Mouse (Mus musculus) layer of hippocampus, adult 9-10 months (tissue): ENCODE measurements around the gene Pamr1.

Source experiments
- DNase-seq: peaks from one replicate; pipeline ENCODE4 v3.0.0; 2022; ENCODE audit warnings: low spot score

Pamr1 gene

DNA sequence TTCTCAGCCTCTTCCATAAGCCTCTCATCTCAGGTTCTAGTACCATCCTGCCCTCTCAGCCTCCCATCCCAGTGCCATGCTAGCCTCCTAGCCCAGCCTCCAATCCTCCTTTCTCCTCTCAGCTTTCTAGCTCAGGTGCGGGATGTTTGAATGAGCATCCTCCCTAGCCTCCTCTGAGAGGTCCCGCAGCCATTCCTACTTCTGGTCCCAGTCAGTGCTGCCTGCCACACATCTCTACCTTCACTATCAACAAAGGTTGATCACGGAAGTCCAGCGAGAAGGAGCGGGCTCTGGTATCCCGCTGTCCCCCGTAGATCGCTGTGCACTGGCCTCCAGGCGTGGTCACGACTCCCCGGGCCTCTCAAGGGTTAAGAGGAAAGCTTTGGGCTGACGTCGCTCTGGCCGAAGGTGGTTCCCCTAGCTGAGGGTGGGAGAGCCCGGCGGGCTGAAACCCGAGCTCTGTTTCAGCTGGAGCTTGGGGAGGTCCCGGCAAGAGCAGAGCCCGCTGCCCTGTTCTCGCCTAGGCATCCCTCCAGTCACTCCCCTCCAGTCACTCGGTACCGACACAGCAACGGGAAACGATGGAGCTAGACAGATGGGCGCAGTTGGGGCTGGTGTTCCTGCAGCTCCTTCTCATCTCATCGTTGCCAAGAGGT lies at the start of gene Pamr1:
Gene Pamr1 (plus strand): TSS at position 402 of the 656 bp plus-strand sequence.
- no peak for DNase-seq

DNA sequence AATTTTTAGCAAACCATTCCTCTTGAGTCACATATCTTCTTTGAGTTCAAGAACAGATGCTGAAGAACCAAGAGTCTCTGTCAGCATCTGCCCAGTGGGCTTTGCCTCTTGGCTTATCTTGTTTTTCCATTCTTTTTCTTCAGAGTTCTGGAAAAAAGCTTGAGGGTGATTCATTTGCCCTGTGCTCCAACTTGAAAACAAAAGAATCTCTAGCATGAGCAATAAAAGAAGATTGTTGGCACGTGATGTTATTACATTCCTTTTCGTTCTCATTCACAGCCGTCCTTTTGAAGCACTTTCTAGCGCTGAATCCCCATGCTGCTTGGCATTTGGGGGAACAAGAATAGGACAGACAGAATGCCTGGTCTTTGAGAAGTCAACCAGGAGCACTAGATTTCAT lies 42.2 kb upstream of the Pamr1 start:
- DNase-seq = no peak

DNA sequence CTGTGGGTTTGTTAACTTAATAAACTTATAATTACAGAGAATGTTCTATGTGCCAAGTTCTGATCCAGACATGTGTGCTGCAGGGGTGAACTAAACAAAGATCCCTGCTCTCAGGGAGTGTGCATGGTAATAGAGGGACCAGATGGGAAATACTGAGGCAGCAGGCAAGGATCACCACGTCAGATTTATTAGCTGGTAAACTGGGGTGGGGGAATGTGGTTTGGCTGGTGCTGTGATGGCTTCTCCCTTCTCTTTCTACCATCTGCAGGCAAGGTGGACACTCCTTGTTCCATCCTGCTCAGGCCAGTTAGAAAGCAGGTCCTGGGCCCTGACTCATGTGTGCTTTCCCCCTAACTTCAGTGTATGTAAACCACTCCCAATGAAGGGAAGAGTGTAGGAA lies 41.7 kb upstream of the Pamr1 start:
- no peak for DNase-seq

DNA sequence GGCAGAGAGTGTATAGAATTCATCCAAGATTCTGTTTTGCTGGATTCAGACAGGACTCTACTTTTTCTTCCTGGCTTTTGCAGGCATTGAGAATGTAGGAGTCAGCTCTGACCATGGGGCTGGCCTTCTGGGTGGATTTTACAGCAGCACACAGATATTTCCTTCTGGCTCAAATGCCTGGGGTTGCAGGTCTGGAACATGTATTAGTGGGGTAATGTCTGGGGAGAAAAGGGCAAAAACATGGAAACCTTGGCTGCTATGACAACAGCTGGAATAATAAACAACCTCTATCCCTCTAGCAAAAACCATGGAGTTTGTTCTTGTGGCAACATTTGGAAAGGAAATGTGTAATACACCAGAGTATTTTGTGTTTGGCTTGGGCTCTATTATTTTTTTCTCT lies 29.9 kb upstream of the Pamr1 start:
- DNase-seq = no peak

DNA sequence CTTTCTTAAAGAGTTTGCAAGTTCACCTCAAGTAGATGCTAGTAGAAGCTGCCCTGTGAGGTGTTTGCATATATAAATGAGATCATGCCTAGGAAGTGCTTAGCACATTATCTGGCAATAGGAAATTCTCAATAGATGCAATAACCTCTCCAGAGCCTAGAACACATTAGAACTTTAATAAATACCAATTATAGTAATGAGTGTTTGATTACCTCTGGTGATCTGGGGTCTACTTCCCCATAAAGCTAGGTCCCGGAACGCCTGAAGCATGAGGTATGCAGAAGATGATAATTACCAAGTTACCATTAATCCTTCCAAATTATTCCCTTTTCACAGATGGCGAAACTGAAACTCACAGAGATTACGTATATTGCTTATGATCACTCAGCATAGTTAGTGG lies 22.2 kb upstream of the Pamr1 start:
- no peak for DNase-seq

DNA sequence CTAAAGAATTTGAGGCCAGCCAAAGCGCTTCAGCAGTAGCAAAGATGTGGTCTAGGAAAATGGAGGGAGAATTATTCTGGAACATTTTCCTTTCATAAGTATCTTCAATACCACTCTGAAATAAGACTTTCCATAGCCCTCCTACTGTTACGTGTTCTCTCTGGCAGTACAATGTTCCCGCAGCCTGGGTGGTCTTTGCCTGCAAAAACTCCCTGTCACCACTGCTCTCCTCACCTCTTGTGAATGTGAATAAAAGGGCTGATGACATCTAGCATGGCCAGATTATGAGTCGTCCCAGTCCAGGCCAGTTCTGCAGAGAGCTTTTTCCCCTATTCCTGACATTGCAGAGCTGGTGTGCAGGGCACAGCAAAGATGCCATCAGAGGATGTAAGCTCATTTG lies 16.4 kb upstream of the Pamr1 start:
- no peak for DNase-seq

DNA sequence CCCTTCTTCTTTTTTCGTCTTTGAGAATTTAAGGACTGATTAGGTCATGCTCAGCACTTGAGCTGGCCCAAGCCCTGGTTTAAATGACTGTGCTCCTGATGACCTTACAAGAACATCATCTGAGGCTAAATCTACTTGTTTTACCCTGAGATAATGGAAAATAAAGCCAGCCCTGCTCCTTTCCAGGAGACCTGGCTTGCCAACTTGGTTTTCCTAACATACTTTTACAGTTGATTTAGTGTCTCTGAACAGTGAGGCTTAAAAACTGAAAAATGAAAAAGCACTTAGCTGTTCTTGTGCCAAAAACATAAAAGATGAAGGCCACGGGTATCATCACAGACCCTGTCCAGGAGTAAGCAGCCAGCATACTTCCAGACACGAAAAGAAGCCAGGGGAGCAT lies 13.0 kb upstream of the Pamr1 start:
- no peak for DNase-seq

DNA sequence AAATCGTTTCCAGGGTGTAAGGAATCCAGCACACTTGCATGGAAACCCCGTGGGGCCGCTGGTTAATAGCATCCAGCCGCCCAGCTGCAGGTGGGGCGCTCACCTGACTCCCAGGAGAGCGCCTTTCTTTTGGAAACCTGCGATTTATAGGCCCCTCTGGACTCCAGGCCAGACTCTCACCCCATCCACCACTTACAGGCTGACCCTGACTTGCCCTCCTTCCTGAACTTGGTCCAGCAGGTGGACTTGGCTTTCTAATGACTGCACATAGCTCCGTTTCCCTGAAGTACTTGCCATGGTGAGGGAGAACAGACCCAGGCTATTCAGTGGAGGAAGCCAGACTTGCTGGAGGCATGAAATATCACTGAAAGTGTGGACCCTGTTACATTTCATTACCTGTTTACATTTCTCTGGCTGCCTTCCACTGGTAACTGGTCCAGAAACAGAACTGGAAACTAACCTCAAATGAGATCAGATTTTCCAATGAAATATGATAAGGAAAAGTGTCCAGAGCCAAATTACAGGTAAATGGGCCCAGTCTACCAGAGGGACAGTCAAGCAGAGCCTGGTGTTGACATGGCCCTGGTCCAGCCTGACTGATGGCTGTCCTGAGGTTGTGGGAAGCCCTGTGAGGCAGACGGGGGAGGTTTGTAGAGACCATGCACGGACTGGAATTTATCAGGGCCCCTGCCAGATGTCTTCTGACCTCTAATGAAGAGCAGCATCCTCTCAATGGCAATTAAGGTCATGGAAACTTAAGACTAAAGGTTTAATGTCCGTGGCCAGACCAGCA lies 9.2 kb upstream of the Pamr1 start:
- DNase-seq = no peak

DNA sequence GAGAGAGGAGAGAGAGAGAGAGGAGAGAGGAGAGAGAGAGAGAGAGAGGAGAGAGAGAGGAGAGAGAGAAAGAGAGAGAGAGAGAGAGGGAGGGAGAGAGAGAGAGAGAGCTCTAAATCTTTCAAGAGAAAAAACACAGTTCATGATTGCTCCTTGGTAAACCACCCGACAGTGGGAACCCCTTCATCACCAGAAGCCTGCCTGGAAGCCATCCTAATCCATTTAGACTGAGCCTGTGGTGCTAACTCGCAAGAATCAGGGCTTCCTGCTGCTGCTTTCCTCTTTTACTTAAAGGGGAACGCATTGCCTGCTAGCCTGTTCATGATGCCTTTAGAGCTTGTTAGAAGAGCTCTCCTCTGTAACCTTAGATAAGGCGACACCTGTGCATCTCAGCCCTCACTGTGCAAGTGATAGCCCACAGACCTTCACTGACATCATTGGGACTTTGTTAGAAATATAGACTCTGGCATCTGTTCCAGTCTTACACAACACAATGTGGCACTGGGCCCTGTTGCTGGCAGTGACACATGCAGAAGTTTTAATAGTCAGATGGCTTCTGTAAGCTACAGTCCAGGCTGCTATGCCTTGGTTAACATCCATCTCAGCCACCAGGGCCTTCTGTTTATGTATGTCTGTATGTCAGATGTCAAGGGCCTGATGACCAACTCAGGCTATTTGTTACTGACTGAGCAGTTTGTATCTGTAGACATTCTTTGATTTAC lies 8.2 kb upstream of the Pamr1 start:
- no peak for DNase-seq

DNA sequence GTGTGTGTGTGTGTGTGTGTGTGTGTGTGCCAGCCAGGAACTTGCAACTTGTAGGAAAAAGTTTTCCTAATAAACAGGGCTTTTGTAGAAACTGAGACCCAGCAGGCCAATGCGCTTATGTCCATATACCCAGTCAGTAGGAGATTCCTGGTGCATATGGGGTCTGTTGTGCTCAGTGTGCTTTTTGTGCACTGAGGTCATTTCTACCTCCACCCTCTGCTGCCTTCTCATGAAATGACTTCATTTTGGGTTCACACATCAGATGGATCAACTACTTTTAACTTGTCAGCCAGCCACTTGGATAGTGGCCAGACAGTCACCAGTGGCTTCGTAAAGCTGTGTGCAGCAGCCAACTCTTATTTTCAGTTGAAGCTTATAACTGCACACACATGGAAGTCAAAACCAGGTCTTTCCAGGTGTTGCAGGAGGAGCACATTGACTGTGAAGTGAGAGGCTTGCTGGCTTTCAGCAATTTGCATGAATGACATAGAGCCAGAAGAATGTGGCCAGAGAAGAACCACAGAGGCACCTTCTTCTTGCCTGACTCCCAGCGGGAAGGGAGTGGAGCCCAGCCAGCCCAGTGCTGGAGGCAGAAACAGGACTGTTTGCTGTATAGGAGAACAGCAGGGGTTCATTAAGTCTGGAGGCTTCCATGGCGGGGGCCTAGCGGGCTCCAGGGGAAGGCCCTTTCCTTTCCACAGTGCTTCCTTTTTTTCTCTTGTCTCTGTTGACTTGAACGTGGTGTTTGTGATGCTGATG lies 5.7 kb upstream of the Pamr1 start:
- DNase-seq = no peak

DNA sequence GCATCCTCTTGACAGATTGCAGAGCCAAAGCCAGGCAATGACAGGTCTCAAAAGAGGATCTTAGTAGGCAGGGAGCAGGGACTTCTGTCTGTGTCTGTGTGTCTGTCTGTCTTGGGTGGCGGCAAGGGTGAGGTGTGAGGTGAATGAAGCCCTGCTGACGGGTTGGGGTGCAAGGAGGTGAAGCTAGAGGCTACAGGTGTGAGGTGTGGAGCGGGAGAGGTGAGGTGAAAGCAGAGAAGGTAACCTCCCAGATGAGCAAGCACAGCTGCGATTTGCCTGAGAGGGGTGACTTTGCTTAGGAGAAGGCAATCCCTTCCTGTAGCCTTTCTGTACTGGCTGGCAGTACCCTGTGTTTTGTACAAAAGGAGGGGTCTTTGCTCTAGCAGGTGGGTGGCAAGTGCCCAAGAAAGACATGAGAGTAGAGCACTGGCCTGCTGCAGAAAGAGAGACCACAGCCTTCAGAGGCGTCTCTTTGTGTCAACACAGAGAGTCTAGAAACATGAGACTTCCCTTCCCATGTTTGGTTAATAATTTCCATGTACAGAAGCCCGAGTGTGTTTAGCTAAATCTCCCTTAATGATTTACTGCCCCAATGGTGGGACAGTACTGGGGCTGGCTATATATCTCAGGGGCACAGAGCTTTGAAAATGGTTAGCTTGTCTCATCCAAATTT lies 1.2 kb downstream of the Pamr1 start:
- DNase-seq = no peak

DNA sequence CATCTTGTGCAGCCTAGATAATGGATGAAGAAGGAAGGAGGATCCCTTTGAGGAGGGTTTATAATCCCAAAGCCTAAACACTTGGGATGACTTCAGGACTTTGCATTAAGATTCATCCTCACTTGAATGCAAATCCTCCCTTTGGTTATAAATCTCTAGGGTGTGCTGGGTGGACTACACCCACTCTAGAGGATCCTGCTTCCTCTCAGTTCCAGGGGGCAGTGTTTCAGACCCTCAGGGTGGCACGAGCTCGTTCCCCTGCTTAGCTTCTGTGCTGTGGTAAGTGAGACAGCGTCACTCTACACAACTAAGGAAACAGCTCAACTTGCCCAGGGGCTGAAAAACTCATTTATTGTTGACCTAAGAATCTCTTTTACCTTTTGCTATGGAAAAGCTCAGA lies 1.8 kb downstream of the Pamr1 start:
- DNase-seq = no peak

DNA sequence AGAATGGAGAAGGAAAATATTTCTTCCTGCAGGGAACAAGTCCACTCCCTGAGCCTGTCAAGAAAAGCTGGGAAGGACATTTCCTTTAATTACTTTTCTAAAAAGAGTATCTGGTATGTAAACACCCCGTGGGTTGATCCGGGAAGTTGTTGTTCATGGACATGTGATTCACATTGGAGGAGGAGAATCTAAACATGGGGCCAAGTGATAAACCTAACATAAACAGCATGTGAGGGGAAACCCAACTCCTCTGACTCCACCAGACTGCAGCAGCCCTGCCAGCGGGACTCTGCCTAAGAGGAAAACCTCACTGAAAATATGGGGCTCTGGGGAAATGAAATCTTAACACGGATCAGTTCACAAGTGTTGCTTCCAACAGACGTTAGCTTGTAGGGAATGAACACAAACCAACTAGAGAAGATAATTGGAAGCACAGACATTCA lies 2.3 kb downstream of the Pamr1 start:
- no peak for DNase-seq

DNA sequence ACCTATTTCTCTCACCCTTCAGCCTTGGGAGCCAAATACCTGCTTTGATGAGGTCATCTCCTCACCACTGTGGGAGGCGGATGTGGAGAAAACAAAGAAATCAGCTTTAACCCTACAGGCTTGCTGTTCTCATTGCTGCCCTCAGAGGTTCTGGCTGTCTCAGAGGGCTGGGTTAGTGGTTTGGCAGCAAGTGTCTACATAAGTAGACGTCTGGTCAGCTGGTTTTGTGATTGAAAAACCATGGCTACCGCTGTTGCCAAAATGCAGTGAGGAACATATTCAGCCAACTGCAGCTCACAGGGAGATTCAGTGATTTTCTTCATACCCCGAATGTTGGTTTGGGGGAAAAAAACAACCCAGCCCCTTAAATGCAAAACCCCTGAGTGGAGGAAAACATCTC lies 7.3 kb downstream of the Pamr1 start:
- no peak for DNase-seq

DNA sequence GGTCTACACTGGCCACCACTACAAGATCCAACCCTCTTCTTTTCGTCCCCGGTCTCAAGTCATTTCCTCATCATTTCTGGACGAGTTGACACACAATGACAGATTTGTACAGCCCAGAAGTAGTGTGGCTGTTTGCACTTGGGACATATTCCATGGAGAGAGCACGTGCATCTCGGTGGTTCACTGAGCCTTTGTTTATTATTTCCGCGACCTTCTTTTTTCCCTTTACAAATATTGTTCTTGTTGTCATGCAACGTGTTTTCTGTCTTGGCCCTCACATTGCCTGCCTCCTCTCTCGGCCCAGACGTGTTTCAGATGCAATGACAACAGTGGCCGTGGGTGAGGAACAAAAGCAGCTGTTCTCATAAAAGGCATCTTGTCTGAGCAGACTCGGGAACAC lies 9.2 kb downstream of the Pamr1 start:
- DNase-seq = no peak

DNA sequence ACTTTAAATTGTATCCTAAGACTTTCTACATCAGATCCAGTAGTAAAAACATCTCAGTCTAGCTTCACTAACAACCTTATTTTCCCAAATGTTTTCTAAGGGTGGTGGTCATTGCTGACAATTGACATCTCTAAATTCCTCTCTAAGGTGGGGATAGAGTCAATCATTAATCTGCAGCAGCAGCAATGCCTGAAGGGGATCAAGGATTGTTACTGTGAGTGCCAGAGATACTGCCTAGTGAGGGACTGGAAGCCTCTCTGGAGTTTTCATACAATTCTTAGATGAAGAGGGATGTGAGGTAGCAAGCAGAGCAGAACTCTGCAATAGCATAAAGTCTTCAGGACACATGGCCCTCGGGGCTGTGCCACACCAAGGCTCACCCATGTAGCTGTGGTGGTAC lies 14.0 kb downstream of the Pamr1 start:
- DNase-seq = no peak

DNA sequence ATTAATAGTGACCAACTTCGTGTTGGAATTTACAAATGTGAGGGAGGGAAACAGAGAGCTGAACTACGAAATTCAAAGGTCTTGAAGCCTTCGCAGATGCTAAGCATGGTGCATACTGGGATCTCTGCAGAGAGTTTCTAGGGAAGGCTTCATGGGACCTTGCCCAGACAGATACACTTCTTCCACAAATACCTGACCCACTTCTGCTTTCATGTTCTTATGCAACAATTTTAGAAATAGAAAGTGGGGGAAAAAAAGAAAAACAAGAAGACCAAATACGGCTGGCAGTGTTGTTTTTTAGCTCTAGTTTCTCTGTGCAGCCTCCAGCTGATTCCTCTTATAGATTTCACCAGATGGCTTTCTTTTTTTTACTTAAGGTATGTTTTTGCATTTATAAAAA lies 29.4 kb downstream of the Pamr1 start:
- no peak for DNase-seq

DNA sequence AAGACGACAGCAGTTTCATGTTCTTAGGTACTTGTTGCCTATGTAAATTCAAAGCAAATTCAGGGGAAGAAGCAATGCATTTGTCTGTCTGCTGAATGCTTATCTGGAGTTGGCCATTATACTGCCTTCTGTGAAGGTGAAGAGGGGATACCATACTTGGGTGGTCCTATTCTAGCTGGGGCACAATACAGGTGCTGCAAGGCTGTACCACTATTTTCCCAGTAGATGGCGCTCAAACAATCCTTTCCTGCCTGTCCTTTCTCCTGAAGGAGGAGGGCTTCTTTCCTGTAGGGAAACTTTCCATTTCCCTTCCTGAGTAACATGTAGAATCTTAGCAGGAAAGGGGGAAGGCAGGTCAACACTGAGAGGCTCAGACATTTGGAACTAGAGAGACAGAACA lies 40.2 kb downstream of the Pamr1 start:
- peak; percentile 39 for DNase-seq

DNA sequence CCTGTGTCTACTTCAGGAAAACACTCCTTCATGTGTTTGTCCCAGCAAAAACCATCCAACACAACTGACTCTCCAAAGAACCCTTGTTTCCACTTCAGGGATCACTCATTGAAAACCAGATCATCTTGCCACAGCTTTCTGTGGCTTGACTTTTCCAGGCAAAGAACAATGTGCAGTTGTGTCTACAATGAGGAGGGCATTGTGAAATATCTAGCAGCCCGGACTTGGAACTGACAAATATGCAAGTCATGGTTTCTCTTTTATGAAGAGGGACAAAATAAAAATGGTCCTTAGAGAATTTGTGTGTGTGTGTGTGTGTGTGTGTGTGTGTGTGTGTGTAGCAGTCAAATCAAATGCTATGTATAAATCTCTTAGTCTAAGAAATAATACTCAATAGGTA lies 44.7 kb downstream of the Pamr1 start:
- no peak for DNase-seq

DNA sequence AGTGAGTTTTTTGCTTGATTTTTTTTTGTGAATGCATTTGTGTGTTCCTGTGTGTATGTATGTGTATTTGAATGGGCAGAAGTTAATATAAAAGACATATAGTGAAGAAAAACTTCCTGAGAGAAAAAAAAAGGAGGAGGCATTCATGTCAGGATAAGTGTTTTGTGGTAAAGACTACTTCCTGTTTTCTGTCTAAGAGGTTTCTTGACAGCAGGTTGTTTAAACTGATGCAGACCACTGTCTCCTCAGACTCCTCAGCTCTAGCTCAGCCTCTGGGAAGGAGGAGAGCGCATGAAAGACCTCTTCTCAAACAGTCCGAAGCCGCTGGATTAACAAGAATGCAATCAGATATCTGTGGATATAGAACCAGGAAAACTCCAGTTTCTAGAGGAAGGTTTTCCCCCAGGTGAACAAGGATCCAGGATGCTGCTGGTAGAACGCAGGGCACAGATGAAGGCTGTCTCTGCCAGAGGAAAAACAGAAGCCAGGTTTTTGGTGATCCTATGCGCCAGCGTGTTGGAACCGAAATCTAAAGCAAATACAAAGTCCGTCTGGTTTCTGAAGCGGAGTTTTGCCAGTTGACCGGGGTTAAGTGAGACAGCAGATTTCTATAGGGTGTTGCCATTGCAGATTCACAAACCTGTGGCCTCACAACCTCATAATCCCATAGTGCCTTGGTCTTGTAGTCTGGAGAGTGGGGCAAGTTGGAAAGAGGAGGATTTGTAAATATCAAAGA lies 45.8 kb downstream of the Pamr1 start:
- no peak for DNase-seq
